11 mouse cellular contexts compared by ENCODE assay signal in the genomic region with DNA sequence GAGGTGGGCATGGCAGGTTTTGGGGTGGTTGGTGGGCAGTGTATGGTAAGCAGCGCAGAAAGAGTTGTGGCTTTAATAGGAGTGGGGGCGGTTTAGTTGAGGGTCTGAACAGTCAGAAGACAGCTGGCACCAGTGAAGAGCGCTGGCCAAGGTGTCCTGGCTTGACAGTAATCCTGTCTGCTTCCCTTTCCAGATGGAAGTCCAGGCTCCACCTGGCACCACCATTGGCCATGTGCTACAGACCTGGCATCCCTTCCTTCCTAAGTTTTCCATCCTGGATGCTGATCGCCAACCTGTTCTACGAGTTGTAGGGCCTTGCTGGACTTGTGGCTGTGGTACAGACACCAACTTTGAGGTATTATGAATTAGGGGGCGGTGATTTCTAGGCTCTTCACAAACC. TPM values are rescaled to one million over a fixed set of nuclear protein-coding genes. Genes with fewer than 3 reads are reported as not detected.
DNase-seq lines count a peak whose midpoint lies in the region; ATAC-seq and TF ChIP-seq lines count a peak whose summit lies in the region.
"Had no signal": no experiment of that assay in that cellular context is flagged by ENCODE, and none has a peak within 500 bp of the region (broad histone marks: within the 10 kb centered on the region; RNA-seq: fewer than 3 reads in every experiment).

No protein-coding gene starts in this region.

- no peak for TF ChIP-seq CTCF in lung, embryonic 14.5 days (IDR thresholded peaks at IDR 0.05; ENCODE audit: low read depth)

- H3K4me3 ChIP-seq in lung, embryonic 14.5 days (ENCODE audit: low read depth, low read length) = peak overlapping the region; percentile 82
- peak overlapping the region; percentile 76 for H3K4me3 ChIP-seq in embryonic facial prominence, embryonic 13.5 days
- H3K4me3 ChIP-seq in limb, embryonic 12.5 days (replicated peaks) = peak overlapping the region; percentile 72
- peak overlapping the region; percentile 66 for H3K4me3 ChIP-seq in neural tube, embryonic 15.5 days (replicated peaks)

- peak overlapping the region; percentile 90; the same call in 1 of the 2 replicates for H3K9ac ChIP-seq in lung, embryonic 14.5 days
- H3K9ac ChIP-seq in embryonic facial prominence, embryonic 13.5 days = peak overlapping the region; percentile 90; the same call in 1 of the 2 replicates
- 0 out of 2 replicates have a peak overlapping the region, but pooled peaks have one; percentile 81 for H3K9ac ChIP-seq in limb, embryonic 12.5 days (replicated peaks)
- H3K9ac ChIP-seq in neural tube, embryonic 15.5 days (replicated peaks) = peak overlapping the region; percentile 81; the same call in 1 of the 2 replicates

- ATAC-seq in lung, embryonic 14.5 days (ENCODE audit: insufficient read depth) = no peak
- ATAC-seq in embryonic facial prominence, embryonic 13.5 days (ENCODE audit: insufficient number of reproducible peaks, insufficient read depth, low FRiP score, low TSS enrichment, low read depth) = no peak
- ATAC-seq in limb, embryonic 12.5 days (ENCODE audit: insufficient number of reproducible peaks, insufficient read depth, low FRiP score, low TSS enrichment, low read depth) = no peak
- no peak for ATAC-seq in neural tube, embryonic 15.5 days (ENCODE audit: low FRiP score)
- no peak for ATAC-seq in CD4-positive, CD25-positive, alpha-beta regulatory T cell, adult 4 months
- ATAC-seq: Patski had no signal

- H3K4me1 ChIP-seq in lung, embryonic 14.5 days (ENCODE audit: insufficient read depth) = 0 out of 2 replicates have a peak, but pooled peaks cover 5% of the 10 kb centered on the region
- H3K4me1 ChIP-seq in embryonic facial prominence, embryonic 13.5 days = peaks cover 36% of the 10 kb centered on the region
- H3K4me1 ChIP-seq in limb, embryonic 12.5 days (replicated peaks) = peaks cover 28% of the 10 kb centered on the region
- H3K4me1 ChIP-seq in neural tube, embryonic 15.5 days = peaks cover 33% of the 10 kb centered on the region

- 93% methylated on average over 6 of the region's 6 CpGs for WGBS in lung, embryonic 14.5 days
- WGBS in embryonic facial prominence, embryonic 13.5 days = 94% methylated on average over 6 of the region's 6 CpGs
- WGBS in limb, embryonic 12.5 days = 95% methylated on average over 6 of the region's 6 CpGs
- WGBS in neural tube, embryonic 15.5 days = 95% methylated on average over 6 of the region's 6 CpGs

- H3K9me3 ChIP-seq in lung, embryonic 14.5 days (ENCODE audit: low read depth, low read length) = no peaks in the 10 kb centered on the region
- no peaks in the 10 kb centered on the region for H3K9me3 ChIP-seq in embryonic facial prominence, embryonic 13.5 days
- no peaks in the 10 kb centered on the region for H3K9me3 ChIP-seq in limb, embryonic 12.5 days
- H3K9me3 ChIP-seq in neural tube, embryonic 15.5 days (replicated peaks) = no peaks in the 10 kb centered on the region

- DNase-seq in lung, embryonic 14.5 days = no peak
- no peak for DNase-seq in lung, postnatal 10 days
- DNase-seq in adrenal gland, adult 2 months = no peak
- no peak for DNase-seq in adrenal gland, postnatal 14 days
- DNase-seq: thymus, postnatal 25 days had no signal

- H3K27ac ChIP-seq in lung, embryonic 14.5 days (ENCODE audit: low read depth) = no peak overlapping the region
- peak overlapping the region; percentile 96; the same call in 1 of the 2 replicates for H3K27ac ChIP-seq in embryonic facial prominence, embryonic 13.5 days
- H3K27ac ChIP-seq in limb, embryonic 12.5 days = no peak overlapping the region
- H3K27ac ChIP-seq in neural tube, embryonic 15.5 days (replicated peaks) = no peak overlapping the region

- no peaks in the 10 kb centered on the region for H3K27me3 ChIP-seq in lung, embryonic 14.5 days (ENCODE audit: insufficient read depth, low read length)
- H3K27me3 ChIP-seq in embryonic facial prominence, embryonic 13.5 days = no peaks in the 10 kb centered on the region
- no peaks in the 10 kb centered on the region for H3K27me3 ChIP-seq in limb, embryonic 12.5 days
- H3K27me3 ChIP-seq in neural tube, embryonic 15.5 days (replicated peaks) = no peaks in the 10 kb centered on the region
- H3K27me3 ChIP-seq: Patski had no signal

- H3K36me3 ChIP-seq in lung, embryonic 14.5 days (ENCODE audit: insufficient read depth) = peaks cover 51% of the 10 kb centered on the region
- peaks cover 54% of the 10 kb centered on the region for H3K36me3 ChIP-seq in embryonic facial prominence, embryonic 13.5 days
- peaks cover 49% of the 10 kb centered on the region for H3K36me3 ChIP-seq in limb, embryonic 12.5 days
- H3K36me3 ChIP-seq in neural tube, embryonic 15.5 days = peaks cover 40% of the 10 kb centered on the region

- peak overlapping the region; percentile 83 for H3K4me2 ChIP-seq in lung, embryonic 14.5 days
- H3K4me2 ChIP-seq in embryonic facial prominence, embryonic 13.5 days = peak overlapping the region; percentile 94
- peak overlapping the region; percentile 90 for H3K4me2 ChIP-seq in limb, embryonic 12.5 days
- H3K4me2 ChIP-seq in neural tube, embryonic 15.5 days = peak overlapping the region; percentile 85

RNA-seq across cellular contexts. Expression of a gene that starts 1.8 kb away (rescaled TPM):
- polyA plus RNA-seq in lung, embryonic 14.5 days (2014; fragmentation: Nextera tagmentation; extraction: Ambion mirVana) = 115 and 118 TPM in 2 replicates
- 145 and 154 TPM in 2 replicates for polyA plus RNA-seq in embryonic facial prominence, embryonic 13.5 days (2015; fragmentation: Nextera tagmentation; extraction: Ambion mirVana)
- polyA plus RNA-seq in limb, embryonic 12.5 days (2016; fragmentation: Nextera tagmentation; extraction: Ambion mirVana) = 111 and 120 TPM in 2 replicates
- 44.3 and 53.1 TPM in 2 replicates for polyA plus RNA-seq in neural tube, embryonic 15.5 days (2015; fragmentation: Nextera tagmentation; extraction: Ambion mirVana)
- 10 to 100 TPM; 50.8 to 53.5 TPM for total RNA-seq in adrenal gland, adult 2 months (2021)
- 224 and 230 TPM in 2 replicates for polyA plus RNA-seq in adrenal gland, adult 2 months (2012; rRNA removed)
- total RNA-seq in adrenal gland, postnatal 14 days (2021) = 50.5 and 51.3 TPM in 2 replicates
- polyA plus RNA-seq in CD4-positive, CD25-positive, alpha-beta regulatory T cell, adult 4 months (2017; shearing (Covaris generic)) = 10 to 100 TPM; 22.4 to 33.5 TPM

RNA-seq across cellular contexts. Expression of a gene that starts 9.7 kb away (rescaled TPM):
- polyA plus RNA-seq in lung, embryonic 14.5 days (2014; fragmentation: Nextera tagmentation; extraction: Ambion mirVana) = 443 and 457 TPM in 2 replicates
- 358 and 423 TPM in 2 replicates for polyA plus RNA-seq in embryonic facial prominence, embryonic 13.5 days (2015; fragmentation: Nextera tagmentation; extraction: Ambion mirVana)
- polyA plus RNA-seq in limb, embryonic 12.5 days (2016; fragmentation: Nextera tagmentation; extraction: Ambion mirVana) = 346 and 353 TPM in 2 replicates
- polyA plus RNA-seq in neural tube, embryonic 15.5 days (2015; fragmentation: Nextera tagmentation; extraction: Ambion mirVana) = 368 and 430 TPM in 2 replicates
- 100 to 1,000 TPM; 139 to 173 TPM for total RNA-seq in adrenal gland, adult 2 months (2021)
- 116 and 160 TPM in 2 replicates for polyA plus RNA-seq in adrenal gland, adult 2 months (2012; rRNA removed)
- 114 and 128 TPM in 2 replicates for total RNA-seq in adrenal gland, postnatal 14 days (2021)
- polyA plus RNA-seq in CD4-positive, CD25-positive, alpha-beta regulatory T cell, adult 4 months (2017; shearing (Covaris generic)) = 100 to 1,000 TPM in 1 of 2 experiments, 10 to 100 TPM in 1; 93.2 to 114 TPM

RNA-seq across cellular contexts. Expression of a gene that starts 10.4 kb away (rescaled TPM):
- 6.6 and 7.8 TPM in 2 replicates for polyA plus RNA-seq in lung, embryonic 14.5 days (2014; fragmentation: Nextera tagmentation; extraction: Ambion mirVana)
- polyA plus RNA-seq in embryonic facial prominence, embryonic 13.5 days (2015; fragmentation: Nextera tagmentation; extraction: Ambion mirVana) = 14.1 and 15.2 TPM in 2 replicates
- 8.4 and 9.1 TPM in 2 replicates for polyA plus RNA-seq in limb, embryonic 12.5 days (2016; fragmentation: Nextera tagmentation; extraction: Ambion mirVana)
- 19.4 and 21.4 TPM in 2 replicates for polyA plus RNA-seq in neural tube, embryonic 15.5 days (2015; fragmentation: Nextera tagmentation; extraction: Ambion mirVana)
- 10 to 100 TPM; 14.6 to 21.8 TPM for total RNA-seq in adrenal gland, adult 2 months (2021)
- polyA plus RNA-seq in adrenal gland, adult 2 months (2012; rRNA removed) = 55.0 and 58.6 TPM in 2 replicates
- 17.6 and 20.6 TPM in 2 replicates for total RNA-seq in adrenal gland, postnatal 14 days (2021)
- 1 to 10 TPM; 1.1 to 1.2 TPM for polyA plus RNA-seq in CD4-positive, CD25-positive, alpha-beta regulatory T cell, adult 4 months (2017; shearing (Covaris generic))
- total RNA-seq: neutrophil, adult 5-6 weeks had no signal

RNA-seq across cellular contexts. Expression of a gene that starts 10.5 kb away (rescaled TPM):
- polyA plus RNA-seq in lung, embryonic 14.5 days (2014; fragmentation: Nextera tagmentation; extraction: Ambion mirVana) = 5.9 and 6.1 TPM in 2 replicates
- 4.9 and 5.3 TPM in 2 replicates for polyA plus RNA-seq in embryonic facial prominence, embryonic 13.5 days (2015; fragmentation: Nextera tagmentation; extraction: Ambion mirVana)
- polyA plus RNA-seq in limb, embryonic 12.5 days (2016; fragmentation: Nextera tagmentation; extraction: Ambion mirVana) = 1.6 and 2.3 TPM in 2 replicates
- 0.19 and 1.9 TPM in 2 replicates for polyA plus RNA-seq in neural tube, embryonic 15.5 days (2015; fragmentation: Nextera tagmentation; extraction: Ambion mirVana)
- total RNA-seq in adrenal gland, adult 2 months (2021) = under 1 TPM in 1 of 2 experiments, not detected in 1; 0.38 TPM
- polyA plus RNA-seq in adrenal gland, adult 2 months (2012; rRNA removed) = 0.17 and 0.91 TPM in 2 replicates
- 0.30 TPM in 1 of 2 replicates, not detected in the other for total RNA-seq in adrenal gland, postnatal 14 days (2021)
- not detected for polyA plus RNA-seq in CD4-positive, CD25-positive, alpha-beta regulatory T cell, adult 4 months (2017; shearing (Covaris generic))
- total RNA-seq: neutrophil, adult 5-6 weeks had no signal
- polyA plus RNA-seq: Patski had no signal

RNA-seq across cellular contexts. Expression of a gene that starts 26.0 kb away (rescaled TPM):
- not detected in 2 replicates for polyA plus RNA-seq in lung, embryonic 14.5 days (2014; fragmentation: Nextera tagmentation; extraction: Ambion mirVana)
- polyA plus RNA-seq in embryonic facial prominence, embryonic 13.5 days (2015; fragmentation: Nextera tagmentation; extraction: Ambion mirVana) = 0.26 TPM in 1 of 2 replicates, not detected in the other
- polyA plus RNA-seq in limb, embryonic 12.5 days (2016; fragmentation: Nextera tagmentation; extraction: Ambion mirVana) = 0.20 TPM in 1 of 2 replicates, not detected in the other
- 0.29 and 0.34 TPM in 2 replicates for polyA plus RNA-seq in neural tube, embryonic 15.5 days (2015; fragmentation: Nextera tagmentation; extraction: Ambion mirVana)
- not detected for total RNA-seq in adrenal gland, adult 2 months (2021)
- not detected in 2 replicates for polyA plus RNA-seq in adrenal gland, adult 2 months (2012; rRNA removed)
- total RNA-seq in adrenal gland, postnatal 14 days (2021) = 0.38 TPM in 1 of 2 replicates, not detected in the other
- under 1 TPM in 1 of 2 experiments, not detected in 1; 0.42 TPM for polyA plus RNA-seq in CD4-positive, CD25-positive, alpha-beta regulatory T cell, adult 4 months (2017; shearing (Covaris generic))
- total RNA-seq: neutrophil, adult 5-6 weeks had no signal
